Mouse (Mus musculus) thymus, adult 2 months (tissue): ENCODE data around the gene Camk2d. TPM values are rescaled to one million over a fixed set of nuclear protein-coding genes. Genes with fewer than 3 reads are reported as not detected.
A peak's percentile ranks its signal among the peaks of the same experiment; 100 is the strongest.

Experiments
- DNase-seq: peaks from one replicate; pipeline ENCODE4 v3.0.0; 2021
- H3K27ac ChIP-seq: fragments of 200-500 bp; 2 replicates; pipeline ENCODE4 v1.5.1; 2012; ENCODE audit warnings: low read length, control low read depth; ENCODE audit not compliant: control insufficient read depth, insufficient read depth
- H3K27me3 ChIP-seq: fragments of 200-500 bp; 2 replicates; pipeline ENCODE4 v1.6.1; 2012; ENCODE audit warnings: mild to moderate bottlenecking, low read length, moderate library complexity, mixed read lengths; ENCODE audit not compliant: control insufficient read depth, insufficient read depth
- H3K36me3 ChIP-seq: fragments of 200-500 bp; 2 replicates; pipeline ENCODE4 v1.6.1; 2012; ENCODE audit warnings: mild to moderate bottlenecking, low read length, moderate library complexity; ENCODE audit not compliant: control insufficient read depth, insufficient read depth
- H3K4me1 ChIP-seq: fragments of 200-500 bp; replicated peaks from 2 replicates; pipeline ENCODE4 v1.6.1; 2012; ENCODE audit warnings: low read length; ENCODE audit not compliant: control insufficient read depth, insufficient read depth
- H3K4me3 ChIP-seq: fragments of 200-500 bp; 2 replicates; pipeline ENCODE4 v1.5.1; 2012; ENCODE audit warnings: mild to moderate bottlenecking, low read length, control low read depth, moderate library complexity; ENCODE audit not compliant: control insufficient read depth, insufficient read depth
- CTCF ChIP-seq: fragments of 200-500 bp; IDR thresholded peaks from 2 replicates; pipeline ENCODE4 v1.5.1; 2012; ENCODE audit warnings: mild to moderate bottlenecking, control low read depth, low read length, moderate library complexity, borderline replicate concordance; ENCODE audit not compliant: control insufficient read depth, poor library complexity, insufficient read depth; ENCODE audit errors: extremely low read depth
- POLR2A ChIP-seq: fragments of 200-500 bp; IDR thresholded peaks from 2 replicates; pipeline ENCODE4 v1.6.1; 2012; ENCODE audit warnings: mild to moderate bottlenecking, low read length, control low read depth, moderate library complexity; ENCODE audit not compliant: control insufficient read depth, poor library complexity, insufficient read depth; ENCODE audit errors: extremely low read depth
- WGBS: fragments of 180-500 bp; shearing (Covaris S2); methylation state at CpG from one replicate; pipeline ENCODE4 v1.1.7; 2018; 5-methylcytosine and 5-hydroxymethylcytosine counted together
- polyA plus RNA-seq: library from polyadenylated mRNA; depleted of rRNA; stranded (reverse); fragments of >200 nt; gene quantifications from 2 replicates; pipeline ENCODE4 v1.2.3, GENCODE M21; 2012

Camk2d gene
- polyA plus RNA-seq, 1 experiment: 40.1 TPM

GRCm38 (mm10) chr3:126587477-126587876, 8.6 kb upstream of the Camk2d start:
- no peak for TF ChIP-seq CTCF
- no peak for TF ChIP-seq POLR2A
- no peak for DNase-seq
- Histone ChIP-seq H3K27me3 (no peaks in the 10 kb centered on the region), H3K4me1 (0 out of 2 replicates have a peak, but pooled peaks cover 4% of the 10 kb centered on the region), H3K36me3 (no peaks in the 10 kb centered on the region), H3K4me3 (no peak overlapping the region), H3K27ac (no peak overlapping the region)
- 63% methylated on average over 3 of the region's 3 CpGs for WGBS

GRCm38 (mm10) chr3:126589556-126589955, 6.5 kb upstream of the Camk2d start:
- Histone ChIP-seq H3K27me3 (no peaks in the 10 kb centered on the region), H3K27ac (no peak overlapping the region), H3K36me3 (no peaks in the 10 kb centered on the region), H3K4me1 (0 out of 2 replicates have a peak, but pooled peaks cover 4% of the 10 kb centered on the region), H3K4me3 (no peak overlapping the region)
- TF ChIP-seq CTCF (no peak), POLR2A (no peak)
- 50% methylated on average over 7 of the region's 7 CpGs for WGBS
- no peak for DNase-seq

GRCm38 (mm10) chr3:126595456-126595855, 646 bp upstream of the Camk2d start:
- H3K27ac ChIP-seq: no peak overlapping the region
- 65% methylated on average over 4 of the region's 4 CpGs for WGBS
- TF ChIP-seq POLR2A (no peak), CTCF (no peak)
- no peaks in the 10 kb centered on the region for H3K27me3 ChIP-seq
- H3K4me3 ChIP-seq: no peak overlapping the region
- 0 out of 2 replicates have a peak, but pooled peaks cover 1% of the 10 kb centered on the region for H3K4me1 ChIP-seq
- DNase-seq: no peak
- no peaks in the 10 kb centered on the region for H3K36me3 ChIP-seq

- Histone ChIP-seq H3K27me3 (no peaks in the 10 kb centered on the region), H3K4me1 (no peaks in the 10 kb centered on the region), H3K27ac (peak overlapping the region; percentile 85), H3K36me3 (no peaks in the 10 kb centered on the region), H3K4me3 (peak overlapping the region; percentile 92)
- WGBS: under 1% methylated on average over 65 of the region's 69 CpGs
- peak; percentile 67; the same call in 1 of the 2 replicates for TF ChIP-seq POLR2A
- 0 out of 2 replicates have a peak, but pooled peaks have one; percentile 70 for TF ChIP-seq CTCF
- DNase-seq: peak; percentile 90
Measured at GRCm38 (mm10) chr3:126596491-126597160, 524 bp downstream of the Camk2d start.

GRCm38 (mm10) chr3:126597161-126597595, 1.1 kb downstream of the Camk2d start:
- Histone ChIP-seq H3K36me3 (no peaks in the 10 kb centered on the region), H3K27me3 (no peaks in the 10 kb centered on the region), H3K4me3 (peak overlapping the region; percentile 92), H3K4me1 (no peaks in the 10 kb centered on the region), H3K27ac (peak overlapping the region; percentile 60)
- TF ChIP-seq CTCF (peak; percentile 13; the same call in 1 of the 2 replicates), POLR2A (no peak; the same call in 1 of the 2 replicates)
- peak; percentile 69 for DNase-seq
- WGBS: under 1% methylated on average over 51 of the region's 51 CpGs

GRCm38 (mm10) chr3:126597596-126598328, 1.7 kb downstream of the Camk2d start:
- under 1% methylated on average over 29 of the region's 29 CpGs for WGBS
- peak overlapping the region; percentile 92 for H3K4me3 ChIP-seq
- TF ChIP-seq CTCF (no peak), POLR2A (no peak)
- no peaks in the 10 kb centered on the region for H3K27me3 ChIP-seq
- H3K36me3 ChIP-seq: no peaks in the 10 kb centered on the region
- DNase-seq: peak; percentile 16
- no peaks in the 10 kb centered on the region for H3K4me1 ChIP-seq
- peak overlapping the region; percentile 60 for H3K27ac ChIP-seq
